Mouse (Mus musculus) c-Kit-positive CD71-negative TER-119-negative erythroid progenitor cells, embryonic 14.5 days (primary cell): Measurements from ENCODE around the gene Rab4a.

Experiments
- DNase-seq: peaks from one replicate; pipeline ENCODE4 v3.0.0-alpha.2; 2013; ENCODE audit warnings: low read depth

Rab4a gene

GRCm38 (mm10) chr8:123805718-123806373 lies at the start of gene Rab4a:
TSS of gene Rab4a (plus strand) at chr8:123805985.
- no peak for DNase-seq

DNA sequence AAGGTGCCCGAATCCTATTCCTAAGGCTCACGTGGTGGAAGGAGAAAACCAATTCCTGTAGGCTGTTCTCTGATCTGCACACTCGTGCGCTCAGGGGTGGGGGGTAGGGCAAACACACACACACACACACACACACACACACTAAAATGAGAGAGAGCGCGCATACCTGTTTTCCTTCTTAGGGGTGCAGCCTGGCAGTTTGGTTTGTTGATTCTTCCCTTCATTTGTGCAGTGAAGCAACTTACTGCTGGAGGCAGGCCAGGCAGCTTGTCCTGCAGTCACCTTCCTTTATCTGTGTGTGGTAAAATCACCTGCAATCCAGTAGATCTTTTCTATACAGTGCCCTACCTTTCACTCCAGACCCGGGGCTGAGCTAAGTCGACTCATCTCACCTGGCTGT lies 48.9 kb upstream of the Rab4a start:
- no peak for DNase-seq

- DNase-seq: no peak
Measured at GRCm38 (mm10) chr8:123758935-123759334, 46.9 kb upstream of the Rab4a start.

DNA sequence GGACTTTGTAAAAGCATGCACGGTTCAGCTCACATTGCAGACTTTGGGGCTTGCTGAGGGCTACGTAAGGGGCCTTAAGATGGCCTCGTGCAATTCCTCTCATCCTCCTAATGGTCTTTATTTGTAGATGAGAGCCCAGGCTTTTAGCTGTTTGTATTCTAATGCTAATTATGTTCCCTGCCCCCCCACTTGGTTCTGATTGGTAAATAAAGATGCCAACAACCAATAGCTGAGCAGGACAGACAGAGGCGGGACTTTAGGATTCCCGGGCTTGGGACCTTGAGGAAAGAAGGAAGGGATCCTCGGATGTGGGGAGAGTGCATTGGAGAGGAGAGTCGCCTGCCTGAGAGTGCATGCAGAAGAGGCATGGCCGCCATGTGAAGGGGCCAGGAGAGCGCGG lies 45.9 kb upstream of the Rab4a start:
- no peak for DNase-seq

DNA sequence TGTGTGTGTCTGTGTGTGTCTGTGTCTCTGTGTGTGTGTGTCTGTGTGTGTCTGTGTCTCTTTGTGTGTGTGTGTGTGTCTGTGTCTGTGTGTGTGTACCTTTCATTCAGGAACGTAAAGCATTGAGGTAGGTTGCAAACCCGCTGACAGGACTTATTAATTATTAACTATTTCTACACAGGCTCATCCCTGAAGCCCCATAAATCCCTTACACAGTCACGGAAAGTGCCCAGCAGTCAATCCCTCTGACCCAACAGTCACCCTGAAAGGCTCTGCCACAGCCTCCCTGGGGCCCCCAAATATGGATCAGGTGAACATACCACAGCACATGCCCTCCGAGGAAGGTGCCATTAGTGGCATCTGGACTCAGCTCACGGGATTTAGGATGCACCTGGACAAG lies 45.2 kb upstream of the Rab4a start:
- no peak for DNase-seq

DNA sequence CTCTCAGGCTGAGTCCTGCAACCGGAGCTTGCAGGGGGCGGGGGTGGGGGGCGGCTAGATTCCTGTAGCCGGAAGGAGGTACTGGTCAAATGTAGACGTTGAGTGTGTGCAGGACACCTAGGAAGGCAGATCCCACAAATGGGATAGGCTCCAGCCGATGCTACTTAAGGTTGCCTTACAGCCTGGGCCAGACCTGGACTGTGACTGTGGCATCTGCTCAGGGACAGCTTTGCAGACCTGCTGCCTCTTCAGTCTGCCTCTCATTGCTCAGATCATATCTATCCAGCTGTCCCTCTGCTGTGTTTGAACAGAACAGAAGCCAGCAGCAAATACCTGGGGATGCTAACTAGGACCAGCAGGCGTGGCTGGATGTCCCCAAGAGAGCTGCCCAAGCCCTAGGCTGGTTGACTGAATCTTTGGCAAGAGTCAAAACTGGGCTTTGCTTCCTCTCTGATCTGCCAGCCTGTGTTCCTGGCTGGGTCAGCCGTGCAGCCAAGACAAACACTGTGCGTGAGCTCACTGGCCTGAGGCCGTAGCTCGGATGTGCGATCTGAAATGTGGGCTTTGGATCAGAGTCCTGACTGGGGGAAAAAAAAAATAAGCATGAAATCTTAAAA lies 44.4 kb upstream of the Rab4a start:
- no peak for DNase-seq

GRCm38 (mm10) chr8:123761883-123762270 lies 43.9 kb upstream of the Rab4a start:
- no peak for DNase-seq

DNA sequence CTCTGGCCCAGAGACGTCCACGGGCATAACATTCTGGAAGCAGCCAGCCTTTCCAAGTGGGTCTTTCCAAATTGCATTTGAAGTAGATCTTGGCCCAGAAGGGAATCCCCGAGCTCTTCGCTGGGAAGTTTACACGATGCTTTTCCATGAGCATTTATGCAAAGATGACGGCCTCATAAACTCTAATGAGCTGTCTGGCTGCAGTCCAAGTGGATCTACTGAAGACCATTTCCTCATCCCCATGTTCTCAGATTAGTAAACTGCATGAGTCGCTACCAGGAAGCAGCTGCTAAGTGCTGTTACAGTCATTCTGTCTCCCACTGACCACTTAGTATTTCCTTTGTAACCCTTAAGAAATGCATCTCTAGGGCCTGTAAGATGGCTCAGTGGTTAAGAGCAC lies 42.4 kb upstream of the Rab4a start:
- no peak for DNase-seq

DNA sequence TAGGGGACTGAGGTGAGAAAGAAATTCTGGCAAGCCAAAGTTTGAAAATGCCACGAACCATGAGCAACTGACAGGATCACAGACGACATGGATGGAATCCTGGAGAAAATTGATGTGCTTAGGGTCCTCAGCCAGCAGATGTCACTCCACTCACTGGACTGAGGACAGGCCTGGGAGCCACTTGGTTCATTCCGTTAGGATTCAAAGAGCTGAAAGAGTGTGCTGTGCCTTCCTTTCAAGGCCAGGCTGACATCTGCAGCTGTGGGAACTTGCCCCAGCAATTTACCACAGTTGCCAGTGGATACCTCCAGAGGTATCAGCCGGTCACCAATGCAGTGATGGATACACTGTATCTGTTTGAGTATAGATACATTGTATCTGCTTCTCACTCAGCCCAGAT lies 41.1 kb upstream of the Rab4a start:
- DNase-seq: no peak

- no peak for DNase-seq
Measured at GRCm38 (mm10) chr8:123766516-123766915, 39.3 kb upstream of the Rab4a start.

DNA sequence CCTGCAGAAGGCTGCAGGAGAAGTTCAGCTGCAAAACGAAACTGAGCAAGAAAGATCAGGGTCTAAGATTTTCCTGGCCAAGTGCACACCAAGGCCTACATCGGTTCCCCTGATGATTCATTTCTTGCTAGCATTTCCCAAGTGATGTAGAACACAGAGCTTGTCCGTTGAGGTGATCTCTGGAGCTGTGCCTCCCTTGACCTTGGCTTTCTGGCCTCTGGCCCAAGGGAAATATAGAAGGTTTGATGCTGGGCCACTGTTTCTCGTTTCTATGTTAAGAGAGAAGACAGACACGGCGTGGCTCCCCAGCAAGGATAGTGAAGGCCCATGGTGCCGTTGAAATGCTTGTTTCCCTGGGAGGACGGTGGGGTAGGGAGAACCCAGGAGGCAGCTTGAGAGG lies 37.9 kb upstream of the Rab4a start:
- DNase-seq: no peak

- DNase-seq: peak; percentile 39
Measured at GRCm38 (mm10) chr8:123768492-123769356, 37.1 kb upstream of the Rab4a start.

GRCm38 (mm10) chr8:123773468-123773867 lies 32.3 kb upstream of the Rab4a start:
- no peak for DNase-seq

GRCm38 (mm10) chr8:123774491-123774890 lies 31.3 kb upstream of the Rab4a start:
- no peak for DNase-seq

DNA sequence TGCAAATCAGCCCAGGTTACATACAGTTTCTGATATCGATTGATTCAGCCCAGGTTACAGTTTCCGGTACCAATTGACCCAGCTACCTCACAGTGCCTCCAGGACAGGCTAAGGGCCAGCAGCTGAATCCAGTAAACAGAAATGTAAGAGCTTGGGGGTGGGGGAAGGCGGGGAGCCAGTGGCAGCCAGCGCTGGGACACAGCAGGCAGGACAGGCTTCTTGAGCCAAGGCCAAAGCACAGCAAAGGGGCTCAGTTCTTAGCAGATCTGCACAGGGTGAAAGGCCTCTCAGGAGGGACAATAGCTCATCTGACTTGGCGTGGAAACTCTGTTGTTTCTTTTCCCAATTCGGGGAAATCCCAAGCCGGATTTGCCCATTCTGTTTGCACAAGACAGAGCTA lies 28.5 kb upstream of the Rab4a start:
- DNase-seq: no peak

DNA sequence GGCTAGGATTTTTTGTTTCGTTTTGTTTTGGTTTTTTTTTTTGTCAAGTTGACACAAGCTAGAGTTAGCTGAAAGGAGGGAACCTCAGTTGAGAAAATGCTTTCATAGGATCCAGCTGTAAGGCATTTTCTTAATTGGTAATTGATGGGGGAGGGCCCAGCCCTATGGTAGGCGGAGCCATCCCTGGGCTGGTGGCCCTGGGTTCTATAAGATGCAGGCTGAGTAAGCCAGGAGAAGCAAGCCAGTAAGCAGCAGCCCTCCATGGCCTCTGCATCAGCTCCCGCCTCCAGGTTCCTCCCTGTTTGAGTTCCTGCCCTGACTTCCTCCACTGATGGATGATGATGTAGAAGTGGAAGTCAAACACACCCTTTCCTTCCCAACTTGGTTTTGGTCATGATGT lies 25.3 kb upstream of the Rab4a start:
- DNase-seq: no peak

DNA sequence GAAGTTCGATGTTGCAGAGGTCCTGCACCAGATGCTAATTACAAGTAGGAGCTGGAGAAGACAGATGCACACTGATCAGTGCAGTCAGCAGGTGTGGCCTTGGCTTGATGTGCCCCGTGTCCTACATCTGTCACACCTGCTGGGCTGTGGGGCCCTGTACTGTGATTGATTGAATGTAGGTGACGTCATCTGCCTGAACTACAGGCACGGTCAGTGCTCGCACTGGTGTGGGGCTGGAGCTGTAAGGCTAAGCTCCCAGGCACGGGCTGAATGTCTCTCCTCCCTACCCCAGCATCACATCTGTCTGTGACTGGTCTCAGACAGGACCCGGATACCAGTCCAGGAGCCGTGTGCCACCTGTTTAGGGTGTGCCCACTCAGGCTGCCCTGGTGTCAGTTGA lies 24.5 kb upstream of the Rab4a start:
- no peak for DNase-seq

DNA sequence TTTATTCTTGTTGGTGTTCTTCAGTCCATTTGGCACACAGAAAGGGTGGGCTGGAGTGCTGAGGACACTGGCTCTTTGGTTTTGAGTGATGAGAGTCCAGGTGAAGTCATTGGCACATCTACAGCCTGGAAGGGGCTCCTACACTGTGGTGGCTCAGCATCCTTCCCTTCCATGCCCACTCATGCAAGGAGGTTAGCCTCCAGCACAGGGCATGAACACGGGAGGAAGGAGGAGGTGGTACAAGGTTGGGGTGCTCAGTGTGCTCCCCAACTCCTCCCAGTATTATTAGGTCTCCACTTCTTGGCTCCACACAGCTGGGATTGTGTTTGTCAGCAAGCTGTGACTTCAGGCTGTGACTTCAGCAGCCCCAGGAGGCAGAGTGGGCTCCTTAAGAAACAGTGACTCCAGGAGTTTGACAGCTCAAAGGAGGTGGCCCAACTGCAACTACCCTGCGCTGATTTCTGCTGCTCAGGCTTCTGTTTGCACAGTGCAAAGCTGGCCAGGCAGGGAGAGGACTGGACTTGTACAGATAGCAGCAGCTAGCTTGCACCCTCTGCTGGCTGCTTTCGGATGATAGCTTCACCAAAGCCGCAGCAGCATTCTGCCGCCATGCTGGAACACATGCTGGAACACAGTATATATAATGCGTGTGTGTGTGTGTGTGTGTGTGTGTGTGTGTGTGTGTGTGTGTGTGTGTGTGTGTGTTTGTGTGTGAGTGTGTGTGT lies 22.1 kb upstream of the Rab4a start:
- DNase-seq: peak; percentile 61

DNA sequence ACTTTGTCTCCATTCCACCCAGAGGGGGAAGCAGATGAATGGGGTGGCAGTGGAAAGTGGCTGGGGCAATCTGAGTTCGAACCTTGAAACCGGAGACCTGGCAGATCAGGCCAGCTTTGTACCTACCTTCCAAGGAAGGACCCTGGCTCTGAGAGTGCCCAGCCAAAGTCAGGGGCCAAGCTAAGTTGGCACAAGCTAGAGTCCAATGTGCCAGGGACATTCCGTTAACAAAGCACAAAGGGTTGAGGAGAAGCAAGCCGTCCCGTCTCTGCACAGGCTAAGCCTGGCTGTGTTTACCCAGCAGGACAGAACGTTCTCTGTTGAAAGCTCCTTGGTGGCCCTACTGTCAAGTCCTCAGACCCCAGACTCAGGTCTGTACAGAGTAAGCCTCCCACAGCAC lies 19.6 kb upstream of the Rab4a start:
- no peak for DNase-seq

DNA sequence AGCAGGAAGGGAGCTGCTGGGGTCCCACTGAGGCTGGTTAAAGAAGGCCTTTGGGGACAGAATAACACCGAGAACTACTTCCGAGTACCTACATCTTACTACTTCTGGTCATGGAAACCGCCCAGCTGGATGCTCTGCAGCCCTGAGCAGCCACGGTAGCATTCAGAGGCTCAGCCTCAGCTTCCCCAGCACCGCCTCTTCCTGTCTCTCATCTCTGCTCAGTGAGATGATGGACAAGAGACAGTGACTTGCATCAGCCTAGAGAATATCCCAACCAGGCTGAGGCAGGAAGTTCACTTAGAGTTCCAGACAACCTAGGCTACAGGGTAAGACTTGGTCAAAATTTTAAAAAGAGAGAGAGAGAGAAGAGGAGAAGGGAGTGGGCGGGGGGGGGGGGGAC lies 19.1 kb upstream of the Rab4a start:
- no peak for DNase-seq

DNA sequence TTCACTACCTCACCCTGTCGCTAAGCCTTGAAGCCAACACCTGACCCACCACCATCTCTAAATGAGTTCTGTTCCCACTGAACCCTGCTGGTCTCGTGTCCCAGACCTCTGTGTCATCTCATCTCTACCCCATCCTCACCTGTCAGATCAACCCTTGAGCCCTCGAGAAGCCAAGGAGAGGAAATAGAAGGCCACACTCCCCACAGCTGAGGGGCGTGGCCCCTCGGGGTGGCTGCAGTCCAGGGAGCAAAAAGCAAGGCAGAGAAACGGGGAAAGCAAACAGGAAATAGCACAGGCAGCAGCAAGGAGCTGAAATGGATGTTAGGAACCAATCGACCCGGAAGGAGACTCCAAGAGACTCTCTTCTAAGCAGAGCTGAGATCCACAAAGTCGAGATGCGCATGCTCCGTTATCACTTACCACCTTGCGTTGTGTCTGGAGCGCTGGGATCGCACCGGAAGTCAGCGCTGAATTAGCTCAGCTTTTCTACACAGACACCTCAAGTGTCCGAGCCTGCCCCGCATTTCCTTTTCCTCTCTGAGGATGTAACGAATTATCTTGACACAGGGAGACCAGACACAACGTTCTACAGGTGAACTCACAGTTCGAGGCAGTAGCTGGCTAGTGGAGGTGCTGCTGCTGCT lies 18.4 kb upstream of the Rab4a start:
- DNase-seq: no peak
